Mouse (Mus musculus) fat pad, adult 2 months (tissue): ENCODE results near the gene Tifa.
"Not testable (repeated sequence)": the region's sequence is repeated elsewhere in the genome, so short reads cannot be mapped to it uniquely, and the experiment has no call there.

Experiments
- DNase-seq: peaks from one replicate; pipeline ENCODE4 v3.0.0-alpha.2; 2011; ENCODE audit warnings: low read depth, low spot score; ENCODE audit errors: extremely low read depth

Gene Tifa

DNA sequence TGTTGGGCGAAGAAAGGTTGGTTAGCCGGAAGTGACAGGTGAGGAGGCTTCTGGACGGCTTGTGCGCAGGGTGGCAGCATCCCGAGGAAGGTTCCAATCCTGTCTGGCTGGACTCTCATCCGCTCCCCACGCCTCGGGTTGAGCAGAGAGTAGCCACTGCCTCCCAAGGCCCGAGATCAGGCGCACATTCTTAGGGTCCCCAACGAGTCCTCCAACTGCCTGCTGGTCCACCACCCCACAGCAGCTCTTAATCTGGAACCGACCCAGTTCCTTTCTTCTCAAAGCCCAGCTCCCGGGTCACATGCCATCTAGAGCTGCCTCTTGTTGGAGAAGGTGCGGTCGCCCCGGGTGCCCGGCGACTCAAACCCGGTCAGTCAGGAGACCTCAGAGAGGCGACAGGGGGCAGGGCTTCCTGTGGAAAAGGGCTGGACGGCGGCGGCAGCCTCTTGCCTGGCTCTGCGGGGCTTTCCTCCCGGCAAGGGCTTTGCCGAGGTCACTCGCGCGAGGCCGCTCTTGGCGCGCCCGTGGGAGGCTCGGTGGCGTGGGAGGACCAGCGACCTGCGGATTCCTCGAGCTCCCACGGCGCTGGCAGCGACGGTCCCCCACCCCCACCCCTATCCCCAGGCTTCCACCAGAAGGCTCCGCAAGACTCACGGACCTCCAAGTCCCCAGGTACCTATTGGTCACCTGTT lies at the start of gene Tifa:
TSS of gene Tifa (plus strand) at position 306 of the 692 bp plus-strand sequence.
- no peak for DNase-seq

DNA sequence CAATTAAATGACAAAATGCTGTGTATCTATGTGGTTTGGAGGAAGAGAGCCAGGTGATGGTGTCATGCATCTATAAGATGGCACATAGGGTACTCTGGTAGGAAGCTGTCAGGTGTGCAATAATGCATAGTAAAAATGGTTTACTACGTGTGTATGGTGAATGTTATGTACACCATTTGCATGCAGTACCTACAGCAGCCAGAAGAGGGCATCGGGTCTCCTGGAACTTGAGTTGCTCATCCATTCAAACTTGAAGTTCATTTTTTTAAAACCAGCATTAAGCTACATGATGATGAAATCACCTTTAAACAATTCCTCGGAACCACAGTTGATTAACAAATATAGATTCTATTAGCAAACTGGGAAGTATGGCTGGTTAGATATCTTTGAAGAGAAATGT lies 48.1 kb upstream of the Tifa start:
- DNase-seq = no peak

DNA sequence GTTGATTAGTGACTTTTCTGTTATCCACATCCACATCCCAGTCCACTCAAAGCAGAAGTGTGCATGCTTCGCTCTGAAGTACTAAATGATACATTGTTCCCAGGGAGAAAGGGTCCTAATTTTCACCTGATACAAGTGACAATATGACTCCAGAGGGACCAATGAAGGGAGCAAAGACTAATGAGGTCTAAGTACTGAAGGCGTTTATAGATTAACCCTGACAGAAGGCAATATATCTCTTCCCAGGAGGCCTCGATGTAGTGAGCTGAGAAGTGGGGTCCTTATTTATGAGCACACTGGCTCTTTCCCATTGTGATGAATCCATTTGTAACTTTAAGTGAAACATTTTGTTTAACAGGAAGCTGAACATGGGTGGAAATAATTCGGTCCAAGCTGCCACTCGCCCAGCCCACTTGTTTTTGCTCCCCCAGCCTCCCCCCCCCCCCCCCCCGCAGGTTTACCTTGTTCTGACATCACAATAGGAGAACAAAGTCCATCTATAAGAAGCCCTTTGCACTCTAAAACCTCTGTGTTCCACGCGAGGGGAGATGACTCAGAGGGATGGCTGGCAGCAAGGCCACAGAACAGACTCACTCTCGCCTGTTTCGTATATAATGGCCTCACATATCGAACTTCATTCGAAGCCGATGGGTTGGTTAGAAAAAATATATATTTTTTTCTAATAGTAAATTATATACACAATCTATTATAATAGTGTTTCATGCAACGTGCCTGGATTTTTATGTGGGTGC lies 45.8 kb upstream of the Tifa start:
- no peak for DNase-seq

DNA sequence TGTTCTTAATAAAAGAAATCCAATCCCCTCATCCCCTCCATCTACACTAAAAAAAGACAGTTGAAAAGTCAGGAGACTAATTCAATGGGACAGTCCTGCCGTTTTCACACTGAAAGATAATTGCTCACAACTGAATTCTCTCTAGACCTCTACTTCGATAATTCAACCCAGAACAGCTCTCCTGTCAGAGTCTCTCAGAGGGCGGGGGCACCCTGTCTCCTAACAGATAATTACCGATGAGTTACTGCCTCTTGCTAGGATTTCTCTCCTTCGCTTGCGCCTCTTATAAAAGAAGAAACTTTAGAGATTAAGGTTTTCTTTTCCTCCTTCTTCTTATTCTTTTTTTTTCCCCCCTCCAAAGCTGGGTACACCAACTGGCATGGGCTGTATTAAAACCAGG lies 44.1 kb upstream of the Tifa start:
- DNase-seq = no peak

DNA sequence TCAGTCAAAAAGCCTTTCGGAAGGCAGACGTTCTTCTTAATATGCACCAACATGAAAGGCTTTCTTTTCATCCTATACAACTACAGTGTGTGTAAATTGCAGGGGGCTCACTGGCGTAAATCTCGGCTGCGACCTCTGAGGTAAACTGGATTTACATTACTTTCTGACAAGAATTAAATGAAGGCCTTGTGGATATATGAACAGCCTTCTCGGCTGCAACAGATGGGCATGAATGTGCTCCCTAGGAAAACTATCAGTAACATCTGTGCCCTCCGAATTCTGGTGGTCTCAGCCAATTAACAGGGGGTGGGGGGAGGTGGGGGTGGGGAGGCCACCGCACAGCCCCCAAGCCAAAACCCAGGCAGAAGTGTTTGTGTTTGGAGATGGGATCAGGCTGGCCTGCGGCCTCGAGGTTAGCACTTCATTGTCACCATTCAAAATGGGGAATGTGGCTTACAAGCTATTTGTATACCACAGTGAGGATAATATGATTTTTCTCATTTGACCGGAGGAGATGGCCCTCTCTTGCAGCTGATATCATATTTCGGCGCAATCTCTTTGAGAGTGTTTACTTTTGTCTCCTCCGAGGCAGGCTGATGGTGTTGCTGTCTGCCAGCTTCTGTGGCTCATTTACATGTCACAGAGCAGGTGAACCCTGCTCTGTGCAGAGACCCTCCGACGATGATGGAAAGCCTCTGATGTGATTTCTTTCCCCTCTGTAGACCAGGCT lies 43.5 kb upstream of the Tifa start:
- DNase-seq = no peak

DNA sequence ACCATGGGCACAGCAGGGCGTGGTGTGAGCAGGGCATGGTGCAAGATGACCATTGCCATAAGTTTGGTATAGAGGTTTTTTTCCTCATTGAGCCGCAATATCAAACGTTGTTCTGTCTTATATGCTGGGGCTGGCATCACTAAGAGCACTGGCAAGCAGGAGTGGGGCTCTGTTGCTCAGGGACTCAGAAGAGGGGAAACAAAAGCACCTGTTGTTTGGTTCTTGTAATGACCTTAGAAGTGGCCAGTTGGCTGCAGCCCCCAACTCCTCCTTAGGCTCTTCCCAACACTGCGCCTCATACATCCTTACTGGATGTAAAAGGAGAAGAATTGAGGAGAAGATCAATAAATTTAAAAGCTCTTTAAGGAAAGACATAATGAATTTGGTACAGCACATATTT lies 41.0 kb upstream of the Tifa start:
- no peak for DNase-seq

DNA sequence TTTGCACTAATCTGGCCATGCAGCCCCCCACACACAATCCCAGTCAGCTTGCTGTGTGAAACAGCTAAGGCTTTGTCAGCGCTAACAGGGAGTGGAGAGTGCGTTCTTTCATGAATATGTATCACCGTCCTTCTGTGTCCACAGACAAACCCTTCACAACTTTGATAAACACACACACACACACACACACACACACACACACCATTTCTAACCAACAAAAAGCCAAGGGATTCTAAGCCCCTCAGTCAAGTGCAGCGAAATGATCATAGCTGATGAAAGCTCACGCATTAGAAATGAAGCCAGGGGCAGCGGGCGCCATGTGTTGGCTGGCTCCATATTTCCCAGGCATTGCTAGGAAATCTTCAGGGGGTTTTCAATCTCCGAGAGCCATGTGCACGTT lies 40.3 kb upstream of the Tifa start:
- DNase-seq = no peak

DNA sequence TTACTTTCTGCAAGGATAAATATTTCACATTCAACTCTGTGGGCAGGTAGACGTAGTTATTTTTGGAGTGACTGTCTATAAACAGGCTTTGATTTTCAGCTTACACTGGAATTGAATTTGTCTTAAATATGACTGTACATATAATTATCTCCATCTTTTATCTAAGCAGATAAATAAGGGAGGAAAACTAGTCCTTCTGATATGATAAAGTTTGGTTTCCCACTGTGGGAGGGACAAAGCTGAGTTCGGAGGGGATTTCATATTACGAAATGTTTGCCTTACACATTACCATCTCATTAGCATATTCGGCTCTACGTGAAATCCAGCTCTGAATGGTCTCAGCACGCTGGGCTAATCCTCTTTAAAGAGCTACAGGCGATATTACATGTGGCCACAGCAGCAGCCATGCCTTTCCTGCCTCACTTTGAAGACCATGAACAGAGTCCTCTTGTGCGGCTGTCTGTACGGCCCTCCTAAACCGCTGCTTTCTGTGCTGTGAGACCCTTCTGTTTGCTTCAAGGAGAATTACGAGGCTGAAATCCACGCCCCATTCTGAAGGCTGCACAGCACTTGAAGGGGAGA lies 39.5 kb upstream of the Tifa start:
- DNase-seq = no peak

DNA sequence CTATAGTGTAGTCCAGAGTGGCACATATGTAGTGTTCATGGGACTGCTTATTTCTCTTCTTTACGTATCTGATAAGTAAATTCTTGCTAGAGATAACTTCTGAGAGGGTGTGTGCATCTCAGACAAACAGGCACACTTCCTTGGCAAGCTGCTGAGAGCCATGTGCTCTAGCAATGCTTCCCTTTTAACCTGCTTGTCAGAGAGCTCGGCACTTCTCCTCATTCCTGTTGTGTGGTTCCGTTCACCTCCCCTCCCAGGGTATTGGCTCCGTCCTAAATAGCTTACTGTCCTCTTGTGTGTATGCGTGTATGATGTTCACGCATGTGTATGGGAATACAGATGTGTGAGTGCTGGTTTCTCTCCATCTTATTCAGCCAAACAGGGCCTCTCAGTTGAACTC lies 33.1 kb upstream of the Tifa start:
- no peak for DNase-seq

DNA sequence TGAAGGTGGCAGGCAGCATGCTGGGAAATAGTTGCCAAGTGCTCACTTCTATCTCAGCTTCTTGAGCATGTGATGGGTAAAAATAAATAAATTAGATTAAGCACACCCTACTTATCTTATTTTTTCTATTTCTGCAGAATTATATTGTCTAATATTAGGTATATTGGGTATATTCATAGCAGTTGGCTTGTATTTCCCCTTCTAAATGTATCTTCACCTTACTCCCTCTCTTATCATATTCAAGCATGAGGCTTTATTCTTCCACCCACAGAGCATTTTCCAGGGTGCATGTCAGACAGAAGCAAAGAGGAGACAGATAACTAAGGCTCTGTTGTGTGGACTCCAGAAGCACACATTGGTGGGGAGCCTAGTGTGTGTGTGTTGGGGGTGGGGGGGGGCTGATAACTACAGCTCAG lies 31.7 kb upstream of the Tifa start:
- DNase-seq = no peak

DNA sequence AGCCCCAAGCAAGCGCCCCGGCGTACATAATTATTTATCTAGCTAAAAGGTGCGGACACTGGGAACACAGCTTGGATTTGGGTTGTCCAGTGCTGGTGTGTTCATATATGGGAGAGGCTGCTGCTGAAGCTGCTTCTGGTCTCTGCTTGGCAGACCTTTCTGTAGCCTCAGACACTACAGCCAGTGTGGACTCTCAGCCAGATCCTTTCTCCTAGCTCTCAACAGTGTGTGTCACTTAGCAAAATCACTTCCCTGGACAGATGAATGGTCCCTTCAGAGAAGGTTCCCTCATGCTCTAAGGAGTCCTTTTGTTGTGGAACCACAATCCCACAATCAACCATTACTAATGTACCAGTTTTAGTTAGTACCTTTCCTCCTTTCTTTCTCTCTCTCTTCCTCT lies 30.8 kb upstream of the Tifa start:
- no peak for DNase-seq

DNA sequence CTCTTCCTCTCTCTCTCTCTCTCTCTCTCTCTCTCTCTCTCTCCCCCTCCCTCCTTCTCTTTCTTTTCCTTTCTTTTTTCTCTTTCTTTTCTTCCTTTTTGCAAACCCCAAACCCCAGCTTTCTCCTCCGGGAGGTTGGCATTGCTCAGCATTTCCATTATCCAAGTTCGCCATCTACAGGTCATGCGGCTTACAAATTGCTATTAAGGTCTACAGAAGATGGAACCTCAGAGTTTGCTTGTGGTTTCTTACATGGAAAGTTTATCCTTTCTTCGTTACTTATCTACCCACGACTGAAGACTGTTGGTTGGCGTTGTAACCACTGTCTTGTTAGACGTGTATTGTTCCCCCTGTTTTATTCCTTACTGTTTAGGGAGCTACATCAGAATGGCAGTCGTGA lies 30.4 kb upstream of the Tifa start:
- no peak for DNase-seq

DNA sequence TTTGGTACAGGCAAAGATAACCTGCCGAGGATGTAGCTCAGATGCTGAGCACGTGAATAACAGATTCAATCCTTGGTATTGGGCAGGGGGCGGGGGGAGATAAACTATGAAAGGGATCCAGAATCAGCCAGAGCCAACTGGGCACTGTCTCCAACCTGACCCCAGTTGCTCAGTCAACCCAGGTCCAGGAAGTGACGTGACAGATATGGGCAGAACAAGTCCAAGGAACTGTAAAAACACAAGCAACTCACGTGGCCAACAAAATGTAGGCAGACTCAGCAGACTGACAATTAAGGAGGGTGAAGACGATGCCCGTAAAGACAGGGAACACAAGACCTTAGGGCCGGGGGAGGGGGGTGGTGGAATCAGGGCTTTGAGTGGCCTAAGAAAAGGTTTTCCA lies 27.2 kb upstream of the Tifa start:
- DNase-seq = no peak

DNA sequence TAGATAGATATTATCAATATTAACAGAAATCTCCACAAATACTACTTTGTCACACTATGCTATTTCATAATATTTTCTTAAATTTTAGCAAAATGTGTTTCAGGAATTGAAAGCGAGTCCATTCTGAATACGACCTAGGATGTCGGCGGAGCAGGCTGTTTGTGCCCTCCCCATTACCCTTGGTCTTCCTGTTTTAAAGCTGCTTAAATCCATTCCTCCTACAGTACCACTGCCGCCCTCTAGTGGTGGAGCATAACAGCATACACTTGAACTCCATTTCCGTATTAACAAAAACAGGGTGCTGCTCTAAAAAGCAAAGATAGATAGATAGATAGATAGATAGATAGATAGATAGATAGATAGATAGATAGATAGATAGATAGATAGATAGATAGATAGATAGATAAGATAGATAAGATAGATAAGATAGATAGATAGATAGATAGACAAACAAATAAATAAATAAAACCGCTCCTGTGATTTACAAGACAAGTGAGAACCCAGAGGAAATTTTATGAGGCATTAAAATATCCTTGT lies 26.5 kb upstream of the Tifa start:
- DNase-seq = no peak

DNA sequence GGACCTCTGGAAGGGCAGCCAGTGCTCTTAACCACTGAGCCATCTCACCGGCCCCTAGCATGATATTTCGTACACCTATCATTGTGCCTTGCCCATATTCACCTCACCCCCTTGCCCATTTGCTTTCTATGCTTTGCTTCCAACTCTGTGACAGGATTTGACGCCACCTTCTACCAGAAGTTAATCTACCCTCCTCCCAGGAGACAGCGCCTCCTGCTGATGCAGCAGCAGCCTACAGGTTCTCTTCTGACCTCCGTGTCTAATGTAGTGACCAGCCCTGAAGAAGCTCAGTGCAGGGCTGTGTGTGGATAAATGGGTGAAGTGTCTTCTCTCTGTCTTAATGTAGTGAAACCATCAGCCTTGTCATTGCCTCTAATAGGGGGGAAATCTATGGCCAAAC lies 25.1 kb upstream of the Tifa start:
- DNase-seq = no peak

DNA sequence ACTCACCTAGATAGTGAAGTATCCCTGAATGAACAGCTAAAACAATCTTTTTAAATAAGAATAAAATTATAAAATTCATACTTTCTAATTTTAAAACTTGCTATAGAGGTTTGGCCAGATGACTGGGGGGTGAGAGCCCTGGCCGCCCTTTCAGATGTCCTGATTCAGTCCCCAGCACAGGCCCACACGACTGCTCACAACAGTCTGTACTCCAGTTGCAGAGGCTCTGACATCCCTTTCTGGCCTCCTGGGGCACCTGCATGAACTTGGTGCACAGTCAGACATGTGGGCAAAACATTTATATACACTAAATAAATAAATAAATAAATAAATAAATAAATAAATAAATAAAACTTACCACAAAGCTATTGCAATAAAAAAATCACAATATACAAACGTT lies 23.6 kb upstream of the Tifa start:
- DNase-seq = no peak

DNA sequence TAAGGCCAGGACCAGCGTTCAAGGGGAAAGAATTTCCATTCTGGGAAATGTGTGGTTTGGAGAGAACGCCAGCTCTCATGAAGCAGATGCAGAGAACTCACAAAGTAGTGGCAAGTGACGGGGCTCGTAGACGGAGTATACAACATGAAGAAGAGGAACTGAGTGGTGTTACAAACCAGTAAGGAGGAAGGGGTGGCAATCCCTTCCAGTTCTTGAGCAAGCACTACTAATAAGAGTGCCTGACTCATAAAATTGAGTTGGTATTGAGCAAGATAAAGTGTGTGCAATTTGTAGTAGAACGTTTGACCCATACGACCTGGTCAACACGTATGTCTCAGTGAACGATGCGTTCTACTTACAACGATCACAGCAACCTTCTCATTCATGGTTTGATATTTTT lies 20.5 kb upstream of the Tifa start:
- DNase-seq = no peak

DNA sequence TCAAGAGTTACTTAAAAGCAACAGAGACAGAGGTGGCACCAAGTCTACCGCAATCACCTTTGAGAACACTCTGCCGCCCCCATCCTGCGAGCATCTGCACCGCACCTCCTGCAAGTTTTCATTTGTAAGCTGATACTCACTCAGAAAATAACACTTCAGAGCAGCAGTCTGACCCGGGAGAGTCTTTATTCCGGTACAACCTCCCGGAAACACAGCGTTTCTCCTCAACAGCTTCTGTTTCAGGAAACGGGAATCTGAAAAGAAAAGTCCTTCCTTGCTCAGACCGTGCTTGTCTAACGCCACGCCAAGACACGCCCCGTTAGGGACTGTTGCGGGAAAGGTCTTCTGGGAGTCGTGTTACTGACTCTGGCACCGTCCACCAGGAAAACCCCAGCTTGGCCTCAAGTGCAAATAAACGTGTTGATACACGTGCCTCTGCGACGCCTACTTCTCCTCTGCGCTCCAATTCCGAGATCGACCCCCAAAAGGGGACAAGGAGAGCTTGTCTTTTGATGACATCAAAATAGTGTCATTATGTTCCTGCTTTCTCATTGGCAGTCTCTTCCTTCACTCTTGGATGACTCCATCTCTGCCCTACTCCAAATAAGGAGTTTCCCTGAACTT lies 9.5 kb upstream of the Tifa start, which contains the start of gene Alpk1:
TSS of gene Alpk1 (minus strand) at position 507 of the 624 bp plus-strand sequence.
- no peak for DNase-seq

DNA sequence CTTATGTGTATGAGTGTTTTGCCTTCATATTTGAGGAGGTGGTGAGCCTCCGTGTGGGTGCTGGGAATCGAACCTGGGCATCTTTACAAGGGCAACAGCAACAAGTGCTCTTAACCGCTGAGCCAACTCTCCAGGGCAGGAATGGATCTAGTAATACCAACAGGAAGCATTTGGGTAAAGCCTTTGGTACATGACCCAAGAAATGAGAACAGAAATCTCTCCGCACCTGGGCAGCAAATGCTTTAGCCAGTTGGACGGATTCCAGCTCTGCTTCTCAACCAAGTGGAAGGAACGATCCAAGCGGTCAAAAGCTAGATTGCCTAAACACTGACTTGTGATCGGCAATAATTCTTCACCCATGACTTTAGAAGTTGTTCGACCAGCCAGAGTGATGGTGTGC lies 8.7 kb upstream of the Tifa start:
- peak; percentile 95 for DNase-seq

DNA sequence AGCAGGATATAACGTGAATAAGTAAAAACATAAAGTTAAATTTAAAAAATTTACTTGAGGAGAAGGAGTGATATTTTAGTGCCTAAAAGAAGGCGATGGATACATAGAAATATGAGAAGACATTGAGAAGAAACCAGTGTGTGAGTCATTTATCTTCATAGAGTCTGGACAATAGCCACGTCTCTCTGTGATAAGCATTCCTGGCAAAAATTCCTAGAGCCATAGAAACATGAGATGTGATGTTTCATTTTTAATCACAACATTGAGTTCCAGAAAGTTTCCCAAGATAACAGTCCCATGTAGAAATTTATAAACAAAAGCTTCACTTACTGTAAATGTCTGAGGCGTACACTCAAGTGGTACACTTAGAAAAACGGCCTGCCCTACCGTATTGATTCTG lies 6.7 kb upstream of the Tifa start:
- DNase-seq = no peak

DNA sequence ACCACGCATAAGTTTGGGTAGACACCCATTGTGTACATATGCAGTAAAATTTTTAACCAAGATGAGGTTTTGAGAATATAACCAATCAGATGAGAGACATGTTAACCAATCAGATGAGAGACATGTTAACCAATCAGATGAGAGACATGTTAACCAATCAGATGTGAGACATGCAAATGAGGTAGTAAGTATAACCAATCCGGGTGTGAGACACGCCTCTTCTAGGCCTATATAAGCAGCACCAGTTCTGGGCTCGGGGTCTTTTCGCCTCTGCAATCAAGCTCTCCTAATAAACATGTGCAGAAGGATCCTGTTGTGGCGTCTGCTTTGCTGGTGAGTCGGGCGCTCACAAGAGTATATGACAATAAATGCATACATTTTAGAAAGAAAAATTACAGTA lies 5.9 kb upstream of the Tifa start:
- not testable (repeated sequence) for DNase-seq
